Mouse (Mus musculus): ENCODE data around the gene Plcg2.

The Plcg2 gene

DNA sequence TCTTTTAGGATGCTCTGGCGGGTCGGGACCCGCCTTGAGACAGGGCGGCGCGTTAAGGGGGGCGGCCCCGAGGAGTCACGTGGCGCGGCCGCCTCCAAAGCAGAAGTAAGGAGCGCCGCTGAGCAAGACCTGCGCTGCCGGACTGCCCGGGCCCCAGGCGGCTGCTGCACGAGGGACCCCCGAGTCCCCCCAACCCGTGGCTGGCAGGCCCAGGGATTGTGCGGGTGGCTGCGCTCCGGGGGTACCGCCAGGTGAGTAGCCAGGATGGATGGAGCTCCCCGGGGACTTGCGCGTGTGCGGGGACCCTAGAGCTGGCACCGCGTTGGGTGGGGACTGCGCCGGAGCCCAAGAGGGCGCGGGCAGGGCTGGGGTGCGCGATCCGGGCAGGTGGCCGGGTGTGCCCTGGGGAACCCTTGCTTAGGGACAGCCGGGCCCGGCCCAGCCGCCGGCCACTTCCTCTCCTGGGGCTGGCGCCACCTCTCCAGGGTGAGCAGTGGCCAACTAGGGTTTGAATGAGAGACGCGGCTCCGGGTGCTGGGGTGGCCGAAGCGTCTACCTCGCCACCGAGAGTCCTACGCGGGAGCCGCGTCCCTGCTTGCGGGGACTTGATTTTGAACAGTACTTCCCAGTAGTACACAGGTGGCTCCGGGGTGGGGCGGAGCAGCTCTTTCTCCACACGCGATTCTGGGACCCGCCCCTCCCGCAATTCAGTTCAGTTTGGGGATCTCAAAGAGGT is at the start of gene Plcg2:
TSS of gene Plcg2 (plus strand) at position 113 of the 736 bp plus-strand sequence.
- DNase-seq (ENCODE audit: extremely low spot score): peak; percentile 53

GRCm38 (mm10) chr8:117451072-117451471 is 47.0 kb upstream of the Plcg2 start:
- no peak for DNase-seq (ENCODE audit: extremely low spot score)

GRCm38 (mm10) chr8:117453974-117454373 is 44.1 kb upstream of the Plcg2 start:
- no peak for DNase-seq (ENCODE audit: extremely low spot score)

DNA sequence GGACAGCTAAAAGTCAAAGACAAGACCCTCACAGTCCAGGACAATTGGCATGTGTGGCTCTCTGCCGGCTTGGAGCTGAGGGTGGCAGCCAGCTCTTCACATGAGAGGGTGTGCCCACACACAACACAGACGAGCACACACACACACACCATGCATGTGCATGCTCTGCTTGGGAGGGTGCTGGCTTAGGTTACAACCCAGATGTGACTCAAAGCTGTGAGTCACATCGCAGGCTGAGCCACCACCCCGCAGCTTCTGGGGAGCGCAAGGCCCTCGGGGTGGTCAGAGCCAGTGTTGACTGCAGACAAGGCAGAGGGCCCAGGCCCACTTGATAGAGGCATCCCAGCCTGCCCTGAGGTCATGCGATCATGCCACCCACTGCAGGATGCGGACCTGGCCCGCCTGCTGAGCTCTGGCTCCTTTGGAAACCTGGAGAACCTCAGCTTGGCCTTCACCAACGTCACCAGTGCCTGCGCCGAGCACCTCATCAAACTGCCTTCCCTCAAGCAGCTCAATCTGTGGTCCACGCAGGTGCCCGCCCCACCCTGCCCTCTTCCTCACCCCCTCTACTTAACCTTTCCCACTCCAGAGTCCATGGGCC is 43.5 kb upstream of the Plcg2 start:
- DNase-seq (ENCODE audit: extremely low spot score): no peak

GRCm38 (mm10) chr8:117455701-117456100 is 42.4 kb upstream of the Plcg2 start:
- DNase-seq (ENCODE audit: extremely low spot score): no peak

DNA sequence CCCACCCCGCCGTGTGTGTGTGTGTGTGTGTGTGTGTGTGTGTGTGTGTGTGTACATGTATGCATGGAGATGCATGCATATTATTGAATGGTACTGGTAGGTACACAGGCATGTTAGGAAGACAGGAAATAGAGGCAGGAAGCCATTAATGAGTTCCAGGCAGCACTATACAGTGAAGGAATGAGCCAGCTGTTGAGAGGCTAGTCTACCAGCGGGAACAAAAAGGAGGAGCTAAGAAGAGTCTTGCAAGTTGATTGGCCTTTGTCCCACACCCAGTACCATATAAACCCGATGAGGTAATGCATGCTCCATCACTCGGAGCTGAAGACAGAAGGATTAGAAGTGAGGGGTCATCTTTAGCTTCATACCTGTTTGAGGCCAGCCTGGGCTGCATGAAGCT is 39.7 kb upstream of the Plcg2 start:
- no peak for DNase-seq (ENCODE audit: extremely low spot score)

DNA sequence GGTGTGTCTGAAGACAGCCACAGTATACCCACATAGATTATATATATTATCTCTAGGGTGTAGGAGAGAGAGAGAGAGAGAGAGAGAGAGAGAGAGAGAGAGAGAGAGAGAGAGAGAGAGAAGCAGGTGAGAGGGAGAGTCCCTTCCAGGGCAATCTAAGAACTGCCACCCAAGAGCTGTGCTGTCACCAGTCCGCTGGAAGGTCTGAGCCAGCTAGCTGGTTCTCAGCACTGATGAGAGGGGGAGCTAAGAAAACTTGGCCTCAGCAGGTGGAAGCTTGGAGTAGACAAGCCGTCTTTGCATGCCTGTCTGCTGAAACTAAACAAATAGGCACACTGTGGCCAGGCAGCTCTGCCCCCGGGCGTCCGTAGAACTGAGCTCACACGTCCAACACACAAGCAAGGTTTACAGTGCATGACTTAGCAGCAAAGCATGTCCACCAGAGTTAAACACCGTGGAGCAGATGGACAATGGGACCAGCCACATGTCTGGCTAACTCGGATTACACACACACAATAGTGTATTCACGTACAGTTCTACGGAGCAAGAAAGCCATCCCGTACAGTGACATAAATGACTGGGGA is 35.3 kb upstream of the Plcg2 start:
- no peak for DNase-seq (ENCODE audit: extremely low spot score)

DNA sequence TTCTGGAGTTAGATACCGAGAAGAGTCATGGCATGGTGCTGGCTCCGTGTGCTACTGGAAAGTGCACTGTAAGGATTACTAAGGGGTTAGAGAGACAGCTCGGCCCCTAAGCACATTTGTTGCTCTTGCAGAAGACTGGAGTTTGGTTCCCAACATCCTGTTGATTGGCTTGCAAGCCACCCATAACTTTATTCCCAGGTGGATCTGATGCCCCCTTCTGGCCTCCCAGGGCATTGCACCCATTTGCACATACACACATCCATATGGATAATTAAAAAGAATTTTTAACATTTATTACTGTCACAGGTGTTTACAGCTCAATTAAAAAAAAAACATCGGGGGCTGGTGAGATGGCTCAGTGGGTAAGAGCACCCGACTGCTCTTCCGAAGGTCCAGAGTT is 33.6 kb upstream of the Plcg2 start:
- no peak for DNase-seq (ENCODE audit: extremely low spot score)

- peak; percentile 64 for DNase-seq (ENCODE audit: extremely low spot score)
Observed at GRCm38 (mm10) chr8:117465250-117465649, 32.8 kb upstream of the Plcg2 start.

DNA sequence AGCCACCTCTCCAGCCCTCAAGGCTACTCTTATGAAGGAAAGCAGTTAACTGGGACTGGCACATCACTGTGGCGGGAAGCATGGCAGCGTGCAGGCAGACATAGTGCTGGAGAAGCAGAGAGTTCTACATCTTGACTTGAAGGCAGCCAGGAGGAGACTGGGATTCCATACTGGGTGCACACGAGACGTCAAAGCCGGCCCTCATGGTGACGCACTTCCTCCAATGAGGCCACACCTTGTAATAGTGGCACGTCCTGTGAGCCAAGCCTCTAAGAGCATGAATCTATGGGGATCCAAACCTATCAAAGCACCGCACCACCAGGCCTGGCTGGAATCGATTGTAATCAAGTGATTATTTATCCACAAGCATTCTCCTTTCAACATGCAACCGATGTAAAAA is 30.6 kb upstream of the Plcg2 start:
- DNase-seq (ENCODE audit: extremely low spot score): no peak

GRCm38 (mm10) chr8:117469431-117470341 is 28.4 kb upstream of the Plcg2 start:
- no peak for DNase-seq (ENCODE audit: extremely low spot score)

DNA sequence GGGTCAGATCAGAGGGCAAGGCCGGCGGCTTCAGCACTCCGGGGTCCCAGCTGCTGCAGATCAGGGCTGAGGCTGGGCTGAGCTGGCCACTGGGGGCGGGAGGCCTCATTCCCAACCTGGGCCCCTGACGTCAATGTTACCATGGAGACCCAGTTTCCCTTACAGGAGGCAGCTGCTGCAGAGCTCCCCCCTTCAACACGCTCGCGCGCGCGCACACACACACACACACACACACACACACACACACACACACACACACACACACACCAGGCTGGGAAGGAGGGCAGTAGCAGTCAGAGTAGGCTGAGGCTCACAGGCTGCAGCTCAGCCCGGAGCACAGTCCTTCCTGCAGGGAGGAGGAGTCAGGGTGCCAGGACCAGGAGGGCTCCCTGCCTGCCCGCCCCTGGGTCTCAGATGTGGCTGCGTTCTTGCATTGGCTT is 27.7 kb upstream of the Plcg2 start:
- DNase-seq (ENCODE audit: extremely low spot score): peak; percentile 87

- DNase-seq (ENCODE audit: extremely low spot score): peak; percentile 73
Observed at GRCm38 (mm10) chr8:117471174-117471573, 26.9 kb upstream of the Plcg2 start.

DNA sequence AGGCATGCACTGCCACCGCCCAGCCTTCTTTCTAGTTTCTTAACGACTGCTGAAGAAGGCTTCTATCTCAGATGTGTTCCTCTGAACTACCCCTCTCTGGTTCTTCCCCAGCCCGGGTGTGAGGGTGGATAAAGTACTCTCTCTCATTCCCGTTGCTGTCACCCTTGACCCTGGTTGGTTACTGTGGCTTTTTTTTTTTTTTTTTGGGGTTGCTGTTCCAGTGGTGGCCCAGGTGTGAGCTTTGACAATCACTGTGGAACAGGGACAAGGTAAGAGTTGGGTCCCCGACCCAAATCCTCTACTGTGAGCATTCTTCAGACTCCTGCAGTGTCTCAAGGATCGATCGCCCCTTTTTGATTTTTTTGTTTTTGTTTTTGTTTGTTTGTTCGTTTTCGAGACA is 26.4 kb upstream of the Plcg2 start:
- no peak for DNase-seq (ENCODE audit: extremely low spot score)

- no peak for DNase-seq (ENCODE audit: extremely low spot score)
Observed at GRCm38 (mm10) chr8:117472332-117472731, 25.8 kb upstream of the Plcg2 start.

DNA sequence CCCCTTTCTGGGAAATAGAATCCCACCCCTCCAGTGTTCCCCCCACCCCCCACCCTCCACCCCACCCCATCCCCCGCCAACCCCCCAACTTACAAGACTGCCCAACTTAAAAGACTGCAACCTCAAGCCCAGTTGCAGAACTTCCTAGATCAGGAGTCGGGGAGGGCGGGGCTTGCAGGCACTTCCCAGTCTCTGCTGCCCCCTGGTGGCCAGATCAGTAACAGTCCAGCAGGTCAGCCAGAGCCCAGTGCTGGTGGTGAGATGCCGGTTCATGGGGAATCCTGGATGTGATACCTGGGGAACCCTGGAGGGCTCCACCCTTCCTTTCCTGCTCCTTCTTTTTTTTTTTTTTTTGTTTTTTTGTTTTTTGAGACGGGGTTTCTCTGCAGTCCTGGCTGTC is 23.1 kb upstream of the Plcg2 start:
- DNase-seq (ENCODE audit: extremely low spot score): peak; percentile 89

- DNase-seq (ENCODE audit: extremely low spot score): no peak
Observed at GRCm38 (mm10) chr8:117475819-117476218, 22.3 kb upstream of the Plcg2 start.

GRCm38 (mm10) chr8:117478082-117478481 is 20.0 kb upstream of the Plcg2 start:
- no peak for DNase-seq (ENCODE audit: extremely low spot score)

GRCm38 (mm10) chr8:117479996-117480395 is 18.1 kb upstream of the Plcg2 start:
- DNase-seq (ENCODE audit: extremely low spot score): no peak

DNA sequence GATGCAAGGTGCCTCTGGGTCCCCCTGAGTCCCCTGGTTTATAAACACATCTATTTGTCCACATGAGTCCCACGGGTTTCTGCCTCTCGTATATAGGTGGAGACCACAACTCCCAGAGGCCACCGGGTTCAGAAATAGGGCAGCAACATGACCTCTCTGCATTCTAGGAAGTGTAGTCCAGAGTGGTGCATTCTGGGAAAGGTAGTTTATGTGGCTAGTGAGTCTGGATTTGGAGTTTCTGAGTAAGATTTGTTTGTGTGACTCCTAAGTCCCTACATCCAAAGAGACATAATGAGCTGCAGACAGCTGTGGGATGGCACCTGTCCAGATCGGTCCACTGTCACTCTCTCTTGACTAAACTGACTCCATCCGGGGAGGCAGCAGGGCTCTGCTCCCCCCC is 17.6 kb upstream of the Plcg2 start:
- DNase-seq (ENCODE audit: extremely low spot score): no peak

DNA sequence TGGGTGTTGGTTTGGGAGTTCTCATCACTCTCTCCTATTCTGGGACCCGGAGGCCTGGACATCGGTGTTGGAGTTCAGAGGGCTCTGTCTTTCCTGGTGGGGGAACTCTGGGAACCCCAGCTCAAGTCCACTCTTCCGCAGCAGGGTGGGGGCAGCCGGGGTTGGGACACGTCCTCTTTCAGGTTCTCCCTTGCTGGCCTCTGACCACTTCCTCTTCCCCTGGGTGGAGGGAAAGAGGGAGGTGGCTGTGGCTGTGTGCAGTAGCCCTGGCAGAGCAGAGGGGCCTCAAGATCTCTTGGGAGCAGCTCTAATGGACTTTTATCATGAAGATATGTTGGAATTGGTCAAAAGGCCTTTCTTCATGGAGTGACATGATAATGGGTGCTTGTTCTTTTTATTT is 16.3 kb upstream of the Plcg2 start:
- DNase-seq (ENCODE audit: extremely low spot score): no peak

DNA sequence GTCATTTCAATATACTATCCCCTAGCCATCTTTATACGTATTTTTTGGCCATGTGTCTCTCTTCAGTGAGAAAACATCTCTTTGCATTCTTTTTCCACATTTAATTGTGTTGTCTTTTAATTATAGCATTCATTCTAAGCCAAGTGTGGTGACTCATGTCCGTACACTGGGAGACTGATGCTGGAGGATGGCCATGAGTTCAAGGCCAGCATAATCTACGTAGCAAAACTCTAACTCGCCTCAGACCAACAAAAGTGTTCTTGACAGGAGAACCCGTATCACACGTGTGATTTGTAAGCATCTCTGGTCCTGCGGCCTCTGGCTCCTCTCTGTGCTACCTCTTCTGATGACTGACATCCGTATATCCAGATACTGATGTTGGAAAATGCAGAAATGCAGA is 13.4 kb upstream of the Plcg2 start:
- no peak for DNase-seq (ENCODE audit: extremely low spot score)
